8 mouse cellular contexts compared by ENCODE assay signal in genomic region chr11:62550227-62550685, GRCm38 (mm10). TPM values are rescaled to one million over a fixed set of nuclear protein-coding genes. Genes with fewer than 3 reads are reported as not detected.
DNase-seq lines count a peak whose midpoint lies in the region; ATAC-seq and TF ChIP-seq lines count a peak whose summit lies in the region.

No protein-coding gene starts in this region.

- peak overlapping the region; percentile 84 for H3K4me2 ChIP-seq in embryonic facial prominence, embryonic 13.5 days
- H3K4me2 ChIP-seq in heart, embryonic 16.5 days (ENCODE audit: low read depth, low read length): peak overlapping the region; percentile 78
- peak overlapping the region; percentile 99 for H3K4me2 ChIP-seq in liver, embryonic 15.5 days
- peak overlapping the region; percentile 82 for H3K4me2 ChIP-seq in neural tube, embryonic 12.5 days (replicated peaks)

- ATAC-seq in embryonic facial prominence, embryonic 13.5 days (ENCODE audit: insufficient number of reproducible peaks, insufficient read depth, low FRiP score, low TSS enrichment, low read depth): peak; percentile 26; the same call in 1 of the 2 replicates
- ATAC-seq in heart, embryonic 16.5 days (replicated peaks; ENCODE audit: extremely low read depth, insufficient read depth, low FRiP score): peak; percentile 8; the same call in 1 of the 2 replicates
- ATAC-seq in liver, embryonic 15.5 days (ENCODE audit: insufficient read depth): peak; percentile 66
- peak; percentile 35 for ATAC-seq in neural tube, embryonic 12.5 days (ENCODE audit: low FRiP score, low read depth)

- peaks cover 44% of the 10 kb centered on the region for H3K79me2 ChIP-seq in C2C12 (ENCODE audit: control insufficient read depth, insufficient read depth)

- 2% methylated on average over 11 of the region's 11 CpGs for WGBS in embryonic facial prominence, embryonic 13.5 days
- 3% methylated on average over 11 of the region's 11 CpGs for WGBS in heart, embryonic 16.5 days
- under 1% methylated on average over 11 of the region's 11 CpGs for WGBS in liver, embryonic 15.5 days (ENCODE audit: insufficient replicate concordance)
- WGBS in neural tube, embryonic 12.5 days: 6% methylated on average over 11 of the region's 11 CpGs

- H3ac ChIP-seq in C2C12 (ENCODE audit: control insufficient read depth, insufficient read length, low read depth): peak overlapping the region; percentile 83

- peak overlapping the region; percentile 74 for H3K4me3 ChIP-seq in C2C12 (ENCODE audit: insufficient read depth, poor library complexity, severe bottlenecking)
- H3K4me3 ChIP-seq in embryonic facial prominence, embryonic 13.5 days: peak overlapping the region; percentile 65
- peak overlapping the region; percentile 81 for H3K4me3 ChIP-seq in heart, embryonic 16.5 days (ENCODE audit: low read length)
- H3K4me3 ChIP-seq in liver, embryonic 15.5 days (replicated peaks): peak overlapping the region; percentile 70
- H3K4me3 ChIP-seq in neural tube, embryonic 12.5 days: peak overlapping the region; percentile 61

- no peak for TF ChIP-seq CTCF in C2C12 (IDR thresholded peaks at IDR 0.05; ENCODE audit: control insufficient read depth, insufficient read depth, insufficient read length)

- no peaks in the 10 kb centered on the region for H3K9me3 ChIP-seq in embryonic facial prominence, embryonic 13.5 days
- H3K9me3 ChIP-seq in heart, embryonic 16.5 days (replicated peaks; ENCODE audit: control insufficient read depth, low read length): no peaks in the 10 kb centered on the region
- H3K9me3 ChIP-seq in liver, embryonic 15.5 days (replicated peaks): no peaks in the 10 kb centered on the region
- no peaks in the 10 kb centered on the region for H3K9me3 ChIP-seq in neural tube, embryonic 12.5 days

- peak; percentile 59 for DNase-seq in adrenal gland, postnatal 10 days
- peak; percentile 60 to 70 for DNase-seq in kidney, postnatal 36 days
- peak; percentile 59 for DNase-seq in thymus, postnatal 0 days (ENCODE audit: low spot score)

- peaks cover 27% of the 10 kb centered on the region for H3K79me3 ChIP-seq in C2C12 (ENCODE audit: low read depth)

- H3K36me3 ChIP-seq in C2C12 (ENCODE audit: control insufficient read depth, insufficient read depth): peaks cover 26% of the 10 kb centered on the region
- peaks cover 21% of the 10 kb centered on the region for H3K36me3 ChIP-seq in embryonic facial prominence, embryonic 13.5 days
- peaks cover 17% of the 10 kb centered on the region for H3K36me3 ChIP-seq in heart, embryonic 16.5 days (ENCODE audit: control insufficient read depth, insufficient read depth)
- H3K36me3 ChIP-seq in liver, embryonic 15.5 days (replicated peaks): peaks cover 23% of the 10 kb centered on the region
- H3K36me3 ChIP-seq in neural tube, embryonic 12.5 days: peaks cover 22% of the 10 kb centered on the region

- no peaks in the 10 kb centered on the region for H3K27me3 ChIP-seq in C2C12 (ENCODE audit: control insufficient read depth, insufficient read depth, insufficient read length)
- no peaks in the 10 kb centered on the region for H3K27me3 ChIP-seq in embryonic facial prominence, embryonic 13.5 days
- no peaks in the 10 kb centered on the region for H3K27me3 ChIP-seq in heart, embryonic 16.5 days (ENCODE audit: control insufficient read depth, insufficient read depth, low read length)
- H3K27me3 ChIP-seq in liver, embryonic 15.5 days: no peaks in the 10 kb centered on the region
- H3K27me3 ChIP-seq in neural tube, embryonic 12.5 days (replicated peaks): no peaks in the 10 kb centered on the region

- peak overlapping the region; percentile 96 for H3K9ac ChIP-seq in embryonic facial prominence, embryonic 13.5 days
- H3K9ac ChIP-seq in heart, embryonic 16.5 days (ENCODE audit: low read length): peak overlapping the region; percentile 99
- H3K9ac ChIP-seq in liver, embryonic 15.5 days: peak overlapping the region; percentile 86
- H3K9ac ChIP-seq in neural tube, embryonic 12.5 days: peak overlapping the region; percentile 94

- H3K4me1 ChIP-seq in embryonic facial prominence, embryonic 13.5 days: peaks cover 28% of the 10 kb centered on the region
- peaks cover 26% of the 10 kb centered on the region for H3K4me1 ChIP-seq in heart, embryonic 16.5 days (ENCODE audit: control insufficient read depth, insufficient read depth, low read length)
- H3K4me1 ChIP-seq in liver, embryonic 15.5 days (replicated peaks): peaks cover 42% of the 10 kb centered on the region
- H3K4me1 ChIP-seq in neural tube, embryonic 12.5 days: peaks cover 30% of the 10 kb centered on the region

- peak overlapping the region; percentile 99 for H3K27ac ChIP-seq in embryonic facial prominence, embryonic 13.5 days
- peak overlapping the region; percentile 98 for H3K27ac ChIP-seq in heart, embryonic 16.5 days (ENCODE audit: low read length)
- H3K27ac ChIP-seq in liver, embryonic 15.5 days (replicated peaks): peak overlapping the region; percentile 97
- peak overlapping the region; percentile 97 for H3K27ac ChIP-seq in neural tube, embryonic 12.5 days

TF ChIP-seq in C2C12, 6 proteins besides CTCF, POLR2A, EP300 and RAD21:
- TF ChIP-seq FOSL1 (IDR thresholded peaks at IDR 0.05; ENCODE audit: insufficient read depth, low read length, poor library complexity, severe bottlenecking) (no peak), USF1 (IDR thresholded peaks at IDR 0.05; ENCODE audit: low read depth) (peak; percentile 58)

RNA-seq across cellular contexts. Expression of gene Ubb, which starts 0.7 kb away (rescaled TPM):
- polyA plus RNA-seq in C2C12 (2012; fragmentation: generic; extraction: Trizol): 1,633 TPM
- total RNA-seq in adrenal gland, postnatal 10 days (2021): 1,000 to 10,000 TPM; 1,093 to 1,186 TPM
- 3,261 and 3,547 TPM in 2 replicates for polyA plus RNA-seq in embryonic facial prominence, embryonic 13.5 days (2015; fragmentation: Nextera tagmentation; extraction: Ambion mirVana)
- polyA plus RNA-seq in heart, embryonic 16.5 days (2015; fragmentation: Nextera tagmentation; extraction: Ambion mirVana): 2,482 and 2,483 TPM in 2 replicates
- 1,540 and 1,587 TPM in 2 replicates for polyA plus RNA-seq in liver, embryonic 15.5 days (2015; fragmentation: Nextera tagmentation; extraction: Ambion mirVana)
- 3,967 and 4,014 TPM in 2 replicates for polyA plus RNA-seq in neural tube, embryonic 12.5 days (2016; fragmentation: Nextera tagmentation; extraction: Ambion mirVana)
- 3,204 and 3,318 TPM in 2 replicates for polyA plus RNA-seq in thymus, postnatal 0 days (2015; fragmentation: Nextera tagmentation; extraction: Ambion mirVana)

RNA-seq across cellular contexts. Expression of gene Cenpv, which starts 11.2 kb away (rescaled TPM):
- polyA plus RNA-seq in C2C12 (2012; fragmentation: generic; extraction: Trizol): 21.6 TPM
- 10 to 100 TPM; 40.0 to 48.8 TPM for total RNA-seq in adrenal gland, postnatal 10 days (2021)
- polyA plus RNA-seq in embryonic facial prominence, embryonic 13.5 days (2015; fragmentation: Nextera tagmentation; extraction: Ambion mirVana): 35.9 and 41.1 TPM in 2 replicates
- polyA plus RNA-seq in heart, embryonic 16.5 days (2015; fragmentation: Nextera tagmentation; extraction: Ambion mirVana): 18.0 and 21.4 TPM in 2 replicates
- 14.4 and 15.7 TPM in 2 replicates for polyA plus RNA-seq in liver, embryonic 15.5 days (2015; fragmentation: Nextera tagmentation; extraction: Ambion mirVana)
- 68.5 and 73.7 TPM in 2 replicates for polyA plus RNA-seq in neural tube, embryonic 12.5 days (2016; fragmentation: Nextera tagmentation; extraction: Ambion mirVana)
- 20.8 and 21.2 TPM in 2 replicates for polyA plus RNA-seq in thymus, postnatal 0 days (2015; fragmentation: Nextera tagmentation; extraction: Ambion mirVana)

RNA-seq across cellular contexts. Expression of gene Trpv2, which starts 24.0 kb away (rescaled TPM):
- 12.8 TPM for polyA plus RNA-seq in C2C12 (2012; fragmentation: generic; extraction: Trizol)
- total RNA-seq in adrenal gland, postnatal 10 days (2021): 1 to 10 TPM; 5.0 to 5.6 TPM
- 3.0 and 3.5 TPM in 2 replicates for polyA plus RNA-seq in embryonic facial prominence, embryonic 13.5 days (2015; fragmentation: Nextera tagmentation; extraction: Ambion mirVana)
- polyA plus RNA-seq in heart, embryonic 16.5 days (2015; fragmentation: Nextera tagmentation; extraction: Ambion mirVana): 6.1 and 6.8 TPM in 2 replicates
- 5.5 and 6.3 TPM in 2 replicates for polyA plus RNA-seq in liver, embryonic 15.5 days (2015; fragmentation: Nextera tagmentation; extraction: Ambion mirVana)
- 16.0 and 18.0 TPM in 2 replicates for polyA plus RNA-seq in neural tube, embryonic 12.5 days (2016; fragmentation: Nextera tagmentation; extraction: Ambion mirVana)
- 48.1 and 51.6 TPM in 2 replicates for polyA plus RNA-seq in thymus, postnatal 0 days (2015; fragmentation: Nextera tagmentation; extraction: Ambion mirVana)

Comparison
In these comparisons a context has a peak if more than half of its experiments do, and no peak if none do; other contexts are left out.
1. Peak in every context shown above with its lines: DNase-seq, ATAC-seq, H3K4me3 ChIP-seq and H3K27ac ChIP-seq.
2. ATAC-seq: peak in every context shown above with its lines; median percentile 66 in liver, embryonic 15.5 days; 35 in neural tube, embryonic 12.5 days; 26 in embryonic facial prominence, embryonic 13.5 days; 8 in heart, embryonic 16.5 days.